Mouse (Mus musculus): ENCODE measurements at regions not wholly inside any gene's neighbourhood (a gene's known extent, or its start where the extent isn't known, plus 50 kb on each side); places are given as distances from the start of the nearest gene placed in this dataset.

- TF ChIP-seq POLR2A (IDR thresholded peaks at IDR 0.05; ENCODE audit: borderline replicate concordance, extremely low read depth, insufficient read depth, insufficient read length, poor library complexity, severe bottlenecking), result no peak
- TF ChIP-seq CTCF (IDR thresholded peaks at IDR 0.05; ENCODE audit: borderline replicate concordance, extremely low read depth, insufficient read depth, insufficient read length), result no peak
- DNase-seq (ENCODE audit: low read depth), result peak; percentile 7
These were observed 209.7 kb downstream of the Slitrk6 start for GRCm38 (mm10) chr14:110545265-110545664.

DNA sequence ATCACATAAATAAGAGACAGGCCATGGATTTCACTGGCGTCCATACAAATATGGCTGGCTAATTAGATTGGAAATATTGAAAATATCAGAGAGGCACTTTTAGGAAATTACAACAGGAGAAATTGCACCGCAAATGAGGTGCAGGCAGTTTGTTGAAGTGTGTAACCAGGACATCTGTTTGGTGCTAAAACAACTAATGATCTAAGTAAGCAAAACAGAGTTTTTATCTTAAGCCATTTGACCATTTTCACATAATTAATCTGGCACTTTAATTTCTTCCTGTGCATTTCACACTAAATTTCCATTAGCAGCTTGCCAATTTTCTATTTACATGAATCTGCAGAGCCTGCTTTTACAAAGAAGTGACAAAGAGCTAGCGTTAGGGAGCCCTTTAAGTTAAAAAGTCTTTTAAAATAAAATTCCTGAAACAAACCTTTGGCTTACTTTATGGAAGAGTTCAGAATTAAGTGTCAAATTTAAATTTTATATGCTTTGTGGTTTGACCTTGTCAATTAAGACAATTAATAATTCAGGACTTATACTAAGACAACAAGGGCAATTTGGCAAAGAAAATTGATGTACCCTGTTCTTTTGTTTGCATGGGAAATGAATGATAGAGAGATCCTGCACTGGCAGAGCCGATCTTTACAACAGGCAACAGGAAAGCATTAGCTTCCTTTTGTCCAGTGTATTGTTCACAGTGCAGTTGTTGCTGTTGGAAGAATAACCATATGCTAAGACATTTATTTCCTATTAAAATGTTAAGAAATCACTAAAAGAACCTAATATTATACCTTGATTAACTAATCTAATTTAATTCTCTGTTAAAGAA lies 211.4 kb downstream of the Slitrk6 start:
- no peak for TF ChIP-seq POLR2A (IDR thresholded peaks at IDR 0.05; ENCODE audit: borderline replicate concordance, extremely low read depth, insufficient read depth, insufficient read length, poor library complexity, severe bottlenecking)
- TF ChIP-seq CTCF (IDR thresholded peaks at IDR 0.05; ENCODE audit: borderline replicate concordance, extremely low read depth, insufficient read depth, insufficient read length), result no peak
- peak; percentile 43 for DNase-seq (ENCODE audit: low read depth)

GRCm38 (mm10) chr14:110527306-110527705 lies 227.6 kb downstream of the Slitrk6 start:
- no peak for DNase-seq (ENCODE audit: low read depth)
- no peak for TF ChIP-seq POLR2A (IDR thresholded peaks at IDR 0.05; ENCODE audit: borderline replicate concordance, extremely low read depth, insufficient read depth, insufficient read length, poor library complexity, severe bottlenecking)
- TF ChIP-seq CTCF (IDR thresholded peaks at IDR 0.05; ENCODE audit: borderline replicate concordance, extremely low read depth, insufficient read depth, insufficient read length), result no peak

GRCm38 (mm10) chr14:110485057-110485456 lies 269.9 kb downstream of the Slitrk6 start:
- TF ChIP-seq CTCF (IDR thresholded peaks at IDR 0.05; ENCODE audit: borderline replicate concordance, extremely low read depth, insufficient read depth, insufficient read length) (no peak), POLR2A (IDR thresholded peaks at IDR 0.05; ENCODE audit: borderline replicate concordance, extremely low read depth, insufficient read depth, insufficient read length, poor library complexity, severe bottlenecking) (no peak)
- no peak for DNase-seq (ENCODE audit: low read depth)

GRCm38 (mm10) chr14:110472743-110473142 lies 282.2 kb downstream of the Slitrk6 start:
- TF ChIP-seq CTCF (IDR thresholded peaks at IDR 0.05; ENCODE audit: borderline replicate concordance, extremely low read depth, insufficient read depth, insufficient read length) (no peak), POLR2A (IDR thresholded peaks at IDR 0.05; ENCODE audit: borderline replicate concordance, extremely low read depth, insufficient read depth, insufficient read length, poor library complexity, severe bottlenecking) (no peak)
- peak; percentile 38 for DNase-seq (ENCODE audit: low read depth)

DNA sequence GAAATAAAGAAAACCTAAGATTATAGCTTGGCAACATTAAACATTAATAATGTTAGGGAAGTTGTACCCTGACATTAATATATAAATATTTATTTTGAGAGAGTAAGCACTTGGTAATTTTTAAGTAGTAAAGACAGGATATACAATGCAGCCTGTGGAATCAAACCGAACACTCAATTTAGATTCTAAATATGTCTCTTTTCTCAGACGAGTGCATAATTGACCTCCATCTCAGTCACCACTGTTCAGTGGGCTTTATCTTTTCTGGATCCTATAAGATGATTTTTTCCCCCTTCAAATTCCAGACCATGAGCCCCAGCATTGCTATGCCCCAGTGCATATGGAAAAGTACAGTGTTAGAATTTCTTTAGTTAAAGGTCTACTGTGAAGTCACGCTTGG lies 282.8 kb downstream of the Slitrk6 start:
- DNase-seq (ENCODE audit: low read depth), result no peak
- no peak for TF ChIP-seq CTCF (IDR thresholded peaks at IDR 0.05; ENCODE audit: borderline replicate concordance, extremely low read depth, insufficient read depth, insufficient read length)
- no peak for TF ChIP-seq POLR2A (IDR thresholded peaks at IDR 0.05; ENCODE audit: borderline replicate concordance, extremely low read depth, insufficient read depth, insufficient read length, poor library complexity, severe bottlenecking)

- DNase-seq (ENCODE audit: low read depth), result peak; percentile 54
- TF ChIP-seq POLR2A (IDR thresholded peaks at IDR 0.05; ENCODE audit: borderline replicate concordance, extremely low read depth, insufficient read depth, insufficient read length, poor library complexity, severe bottlenecking) (no peak), CTCF (IDR thresholded peaks at IDR 0.05; ENCODE audit: borderline replicate concordance, extremely low read depth, insufficient read depth, insufficient read length) (no peak)
These were observed 284.2 kb downstream of the Slitrk6 start for GRCm38 (mm10) chr14:110470714-110471113.

GRCm38 (mm10) chr14:110468457-110469311 lies 286.3 kb downstream of the Slitrk6 start:
- DNase-seq (ENCODE audit: low read depth), result peak; percentile 74

More at GRCm38 (mm10) chr14:110468457-110469311, 286.3 kb downstream of the Slitrk6 start:
- TF ChIP-seq CTCF (IDR thresholded peaks at IDR 0.05; ENCODE audit: borderline replicate concordance, extremely low read depth, insufficient read depth, insufficient read length) (no peak), POLR2A (IDR thresholded peaks at IDR 0.05; ENCODE audit: borderline replicate concordance, extremely low read depth, insufficient read depth, insufficient read length, poor library complexity, severe bottlenecking) (no peak)
